Mouse (Mus musculus) frontal cortex, postnatal 10 days (tissue): ENCODE measurements around the gene Cenph.
"Not testable (repeated sequence)": the region's sequence is repeated elsewhere in the genome, so short reads cannot be mapped to it uniquely, and the experiment has no call there.

Experiments
- DNase-seq, 2 experiments: peaks; one replicate each; pipeline ENCODE4 v3.0.0; 2022; ENCODE audit warnings: low spot score in 2 of 2, mixed read lengths in 1 of 2

Gene Cenph

DNA sequence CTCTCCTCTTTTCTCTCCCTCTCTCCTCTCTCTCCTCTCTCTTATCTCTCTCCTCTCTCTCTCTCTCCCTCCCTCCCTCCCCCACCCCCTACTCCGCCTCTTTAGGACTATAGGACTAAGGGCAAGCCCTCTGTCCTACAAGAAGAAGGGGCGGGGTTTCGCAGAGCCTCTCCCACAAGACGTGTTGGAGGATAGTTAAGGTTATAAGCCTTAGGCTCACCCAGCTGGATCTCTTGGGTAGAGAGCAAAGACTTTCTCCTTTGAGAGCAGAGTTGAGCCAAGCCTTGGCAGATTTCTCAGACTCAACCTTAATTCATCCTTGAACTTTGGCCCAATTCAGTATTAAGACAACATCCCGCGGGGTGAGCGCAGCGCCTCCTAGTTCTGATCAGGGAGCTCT lies 27.1 kb downstream of the Cenph start:
- no peak for DNase-seq

DNA sequence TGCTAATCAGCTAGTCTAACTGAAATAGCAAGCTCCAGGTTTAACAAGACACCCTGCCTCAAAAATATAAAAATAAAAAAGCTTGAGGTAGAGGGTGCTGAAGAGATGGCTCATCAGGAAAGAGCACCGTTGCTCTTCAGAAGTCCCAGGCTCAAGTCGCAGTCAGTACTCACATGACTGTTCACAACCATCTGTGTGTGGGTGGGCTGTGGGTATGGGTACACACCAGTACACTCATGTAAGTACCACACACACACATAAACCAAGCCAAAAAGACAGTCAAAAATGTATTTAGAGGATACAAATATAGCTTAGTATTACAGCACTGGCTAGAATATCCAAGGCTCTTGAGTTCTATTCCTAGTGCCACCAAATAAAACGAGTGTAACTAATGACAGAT lies 29.6 kb downstream of the Cenph start:
- DNase-seq = peak; percentile 15 to 65

DNA sequence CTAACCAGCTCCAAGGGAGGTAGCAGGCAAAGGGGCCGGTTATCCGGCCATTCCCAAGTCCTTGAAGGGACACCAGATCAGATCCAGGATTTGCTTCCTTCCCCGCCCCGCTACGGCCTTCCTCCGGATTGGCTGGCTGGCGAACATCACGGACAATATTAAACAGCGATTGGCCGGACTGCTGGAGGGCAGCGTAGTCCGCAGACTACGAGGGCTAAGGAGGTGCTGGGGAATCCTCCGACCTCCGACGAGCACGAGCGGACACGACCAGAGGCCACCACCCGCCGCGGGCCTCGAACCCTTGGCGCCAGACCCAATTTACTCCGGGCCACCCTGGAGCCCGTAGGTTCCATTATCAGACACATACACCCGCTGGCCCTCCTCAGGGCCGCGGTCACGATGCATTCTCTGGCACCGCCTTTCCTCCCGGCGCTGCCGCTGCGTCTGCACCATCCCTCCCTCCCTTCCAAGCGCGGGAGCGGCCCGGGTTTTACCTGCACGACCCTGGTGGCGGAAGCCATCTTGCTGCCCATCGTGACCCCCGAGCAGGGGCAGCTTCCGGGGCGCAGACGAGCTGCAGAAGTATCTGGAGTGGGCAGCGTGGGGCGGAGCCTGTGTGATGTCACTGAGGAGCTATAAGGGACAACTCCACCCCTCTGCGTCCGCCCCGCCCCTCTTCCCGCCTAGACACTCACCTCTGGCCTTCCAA lies 31.5 kb downstream of the Cenph start, which contains the start of gene Mrps36:
Mrps36 (minus strand) TSS at position 624 of the 709 bp plus-strand sequence.
- peak; percentile 89 to 90 for DNase-seq

GRCm38 (mm10) chr13:100743346-100744035 lies 32.2 kb downstream of the Cenph start:
- DNase-seq = no peak

DNA sequence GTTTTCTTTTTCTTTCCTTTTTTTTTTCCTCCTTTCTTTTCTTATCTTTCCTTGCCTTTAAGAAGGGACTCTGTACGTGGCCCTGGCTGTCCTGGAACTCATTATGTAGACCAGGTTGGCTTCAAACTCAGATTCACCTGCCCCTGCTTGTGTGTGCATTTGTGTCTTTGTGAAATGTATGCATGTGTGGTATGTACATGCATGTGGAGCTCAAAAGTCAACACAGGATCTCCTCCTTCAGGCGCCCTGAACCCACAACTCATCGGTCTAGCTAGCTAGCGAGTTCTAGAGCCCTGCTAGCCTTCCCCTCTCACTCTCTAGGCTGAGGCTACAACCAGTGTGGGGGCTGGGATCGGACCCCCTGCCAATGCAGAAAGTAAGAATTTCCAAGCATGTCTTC lies 32.9 kb downstream of the Cenph start:
- no peak for DNase-seq

GRCm38 (mm10) chr13:100732756-100733155 lies 42.9 kb downstream of the Cenph start:
- no peak for DNase-seq

GRCm38 (mm10) chr13:100731462-100732046 lies 44.1 kb downstream of the Cenph start:
- DNase-seq = not testable (repeated sequence)

- peak; percentile 90 to 92 for DNase-seq
Measured at GRCm38 (mm10) chr13:100730861-100731176, 44.9 kb downstream of the Cenph start, which contains the start of gene Cdk7. Cdk7 (minus strand) TSS chr13:100730939.

DNA sequence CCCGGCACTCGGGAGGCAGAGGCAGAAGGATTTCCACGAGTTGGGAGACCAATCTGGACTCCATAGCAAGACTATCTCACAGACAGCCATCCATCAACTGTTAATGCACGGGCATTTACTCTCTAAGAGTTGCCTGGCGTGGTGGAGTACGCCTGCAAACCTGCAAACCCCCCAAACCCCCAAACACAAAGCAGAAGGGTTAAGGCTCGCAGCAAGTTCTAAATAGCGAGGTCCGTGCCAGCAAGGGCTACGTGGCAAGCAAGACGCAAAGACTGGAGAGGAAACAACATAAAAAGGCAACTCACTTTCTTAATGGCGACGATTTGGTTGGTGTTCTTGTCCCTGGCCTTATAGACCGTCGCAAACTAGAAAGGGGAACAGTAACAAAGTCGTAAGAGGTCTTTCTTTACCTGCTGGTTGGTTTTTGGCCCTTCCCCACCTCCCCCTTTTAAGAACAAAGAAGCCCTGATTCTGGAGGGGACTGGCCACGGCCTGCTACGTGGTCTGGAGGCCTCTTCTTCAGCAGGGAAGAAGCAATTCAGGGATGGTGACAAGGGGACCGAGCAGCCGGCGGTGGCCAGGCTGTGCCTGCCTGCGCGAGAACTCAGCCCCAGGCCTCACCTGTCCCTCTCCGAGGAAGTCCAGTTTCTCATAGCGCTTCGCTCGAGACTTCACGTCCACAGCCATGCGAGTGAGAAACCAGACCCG lies 45.4 kb downstream of the Cenph start:
- DNase-seq = no peak

- not testable (repeated sequence) for DNase-seq
Measured at GRCm38 (mm10) chr13:100728530-100728929, 47.2 kb downstream of the Cenph start.

DNA sequence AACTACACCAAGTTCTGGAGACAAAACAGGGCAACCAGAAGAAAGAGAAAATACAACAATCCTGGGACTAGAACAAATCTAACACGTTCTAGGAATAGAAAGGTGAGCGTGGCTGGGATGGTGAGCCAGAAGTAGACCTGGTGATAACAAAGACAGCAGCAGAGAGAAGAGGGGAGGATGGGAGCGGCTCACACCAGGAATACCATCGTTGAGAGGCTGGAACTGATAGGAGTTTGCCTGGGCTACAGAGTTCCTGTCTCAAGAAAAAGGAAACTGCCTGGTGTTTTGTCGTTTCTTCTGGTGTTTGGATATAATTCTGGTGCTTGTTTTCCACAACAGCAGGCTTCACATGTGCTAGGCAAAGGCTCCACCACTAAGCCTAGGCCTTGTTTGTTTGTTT lies 47.6 kb downstream of the Cenph start:
- DNase-seq = no peak

DNA sequence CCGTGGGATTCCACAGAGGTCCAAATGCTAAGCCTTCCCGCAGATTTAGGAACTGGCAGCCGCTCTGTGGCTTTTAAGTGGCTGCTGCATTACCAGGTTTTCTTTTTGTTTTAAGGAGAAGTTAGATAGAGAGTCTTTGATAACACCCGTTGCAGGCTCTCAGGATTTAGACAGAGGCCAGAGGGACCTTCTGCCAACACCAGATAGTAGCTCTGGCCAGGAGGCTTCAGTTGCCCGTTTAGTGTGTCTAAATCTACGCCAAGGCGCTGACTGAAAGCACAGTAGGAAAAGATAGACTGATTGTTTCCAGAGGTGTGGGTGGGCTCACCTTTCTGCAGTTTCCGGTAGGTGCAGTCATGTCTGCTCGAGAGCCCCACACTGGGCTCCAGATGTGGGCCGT lies 50.5 kb downstream of the Cenph start:
- DNase-seq = no peak

DNA sequence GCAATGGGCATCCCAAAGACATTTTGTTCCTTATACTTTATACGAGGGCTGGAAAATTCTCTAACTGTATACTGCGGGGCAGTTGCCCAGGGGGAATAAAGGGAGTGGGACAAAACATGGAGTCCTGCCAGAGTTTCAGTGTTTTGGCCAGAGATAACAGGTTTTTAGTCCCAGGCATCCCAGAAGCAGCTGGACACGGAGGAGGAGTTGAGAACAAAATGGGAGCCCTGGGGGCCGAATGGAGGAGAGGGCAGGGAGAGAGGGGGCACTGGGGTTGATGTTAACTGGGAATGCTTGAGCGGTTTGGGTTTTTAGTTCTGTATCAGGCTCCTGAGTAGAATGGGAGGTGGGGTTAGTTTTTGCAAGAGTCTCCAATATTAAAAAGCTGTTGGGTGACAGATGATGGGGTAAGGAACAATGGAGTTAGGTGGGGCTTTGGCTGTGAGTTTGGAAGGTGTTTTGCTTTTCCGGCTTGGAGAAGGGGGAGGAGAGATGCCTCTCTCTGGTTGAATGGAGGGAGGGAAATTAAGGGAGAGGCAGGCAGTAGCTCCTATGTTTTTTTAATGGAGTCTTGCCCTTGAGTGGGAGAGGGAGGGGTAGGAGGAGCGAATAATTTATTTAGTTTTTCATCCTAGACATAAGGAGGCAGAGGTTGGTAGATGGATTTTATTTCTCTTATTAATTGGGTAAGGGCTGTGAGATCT lies 51.5 kb downstream of the Cenph start:
- no peak for DNase-seq

DNA sequence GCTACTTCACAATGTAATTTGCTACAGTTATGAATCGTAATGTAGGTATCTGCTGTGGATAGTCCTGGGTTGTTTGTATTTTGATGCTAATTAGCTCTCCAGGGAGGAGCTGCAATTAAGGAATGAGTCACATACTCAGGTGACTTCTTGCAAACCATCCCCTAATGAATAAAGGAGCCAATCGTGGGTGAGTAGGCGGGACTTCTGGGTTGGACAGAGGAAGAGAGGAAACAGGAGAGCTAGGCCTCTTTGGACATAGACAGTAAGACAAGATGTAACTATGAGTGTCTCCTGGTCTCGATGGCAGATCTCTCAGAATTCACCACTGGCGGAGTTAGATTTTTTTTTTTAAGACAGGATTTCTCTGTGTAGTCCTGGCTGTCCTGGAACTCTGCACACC lies 54.0 kb downstream of the Cenph start:
- DNase-seq = no peak

GRCm38 (mm10) chr13:100715467-100715866 lies 60.2 kb downstream of the Cenph start:
- DNase-seq = no peak
